Mouse (Mus musculus) bone marrow macrophage, adult 2 months (primary cell): ENCODE data around the gene Zc3h13.

ENCODE experiments used
- CTCF ChIP-seq: IDR thresholded peaks from 2 replicates; pipeline ENCODE4 v1.5.1; 2012; ENCODE audit warnings: low read depth, mild to moderate bottlenecking, low read length, moderate library complexity
- POLR2A ChIP-seq: IDR thresholded peaks from 2 replicates; pipeline ENCODE4 v1.6.1; 2012; ENCODE audit warnings: mild to moderate bottlenecking, low read depth, low read length, borderline replicate concordance

DNA sequence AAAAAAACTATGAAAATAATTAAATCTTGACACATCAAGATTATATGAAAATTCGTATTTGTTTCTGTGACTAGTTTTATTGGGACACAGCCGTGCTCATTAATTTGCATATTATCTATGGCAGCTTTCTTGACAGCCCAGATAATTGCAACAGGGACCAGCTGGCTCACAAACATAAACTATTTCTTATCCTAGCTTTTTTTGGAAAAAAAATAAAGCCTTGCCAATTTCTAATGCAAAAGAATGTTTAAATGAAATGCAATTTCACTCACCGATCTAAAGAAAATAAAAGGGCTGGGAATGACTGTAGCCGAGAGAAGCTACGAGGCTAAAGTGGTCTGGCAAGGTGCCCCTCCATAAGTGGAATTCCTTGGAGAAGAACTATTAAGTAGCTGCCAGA, 3.8 kb upstream of the Zc3h13 start:
- no peak for TF ChIP-seq CTCF
- no peak for TF ChIP-seq POLR2A
